Mouse (Mus musculus) E14TG2a.4 (cell line): Measurements from ENCODE around the gene Ppp2r2d.

Experiments
- CTCF ChIP-seq: conservative IDR thresholded peaks from 2 replicates; pipeline ENCODE4 v1.5.1; 2014; ENCODE audit warnings: low read length
- NANOG ChIP-seq: IDR thresholded peaks from 2 replicates; pipeline ENCODE4 v1.6.1; 2014; ENCODE audit warnings: borderline replicate concordance, low read length, mixed read lengths
- POU5F1 ChIP-seq: IDR thresholded peaks from 2 replicates; pipeline ENCODE4 v1.6.1; 2014; ENCODE audit warnings: low read length, borderline replicate concordance

GRCm38 (mm10) chr7:138864776-138865175 lies 18.9 kb downstream of the Ppp2r2d start:
- no peak for TF ChIP-seq CTCF
- no peak for TF ChIP-seq POU5F1
- TF ChIP-seq NANOG, result no peak
